Mouse (Mus musculus) bone marrow macrophage, adult 2 months (primary cell): ENCODE data around the gene Fibcd1.

Experiments
- CTCF ChIP-seq: IDR thresholded peaks from 2 replicates; pipeline ENCODE4 v1.5.1; 2012; ENCODE audit warnings: low read depth, mild to moderate bottlenecking, low read length, moderate library complexity
- POLR2A ChIP-seq: IDR thresholded peaks from 2 replicates; pipeline ENCODE4 v1.6.1; 2012; ENCODE audit warnings: mild to moderate bottlenecking, low read depth, low read length, borderline replicate concordance

GRCm38 (mm10) chr2:31769115-31769514, 76.7 kb downstream of the Fibcd1 start:
- no peak for TF ChIP-seq CTCF
- no peak for TF ChIP-seq POLR2A
